Mouse (Mus musculus): ENCODE results near the gene Tmem129.

The Tmem129 gene

GRCm38 (mm10) chr5:33638826-33639225 lies 19.4 kb downstream of the Tmem129 start:
- DNase-seq (ENCODE audit: extremely low spot score, low spot score): no peak

GRCm38 (mm10) chr5:33637606-33638350 lies 20.4 kb downstream of the Tmem129 start:
- DNase-seq (ENCODE audit: extremely low spot score, low spot score): no peak

GRCm38 (mm10) chr5:33635361-33635760 lies 22.9 kb downstream of the Tmem129 start:
- no peak for DNase-seq (ENCODE audit: extremely low spot score, low spot score)

GRCm38 (mm10) chr5:33632526-33632925 lies 25.7 kb downstream of the Tmem129 start:
- no peak for DNase-seq (ENCODE audit: extremely low spot score, low spot score)

GRCm38 (mm10) chr5:33630615-33631014 lies 27.6 kb downstream of the Tmem129 start:
- DNase-seq (ENCODE audit: extremely low spot score, low spot score): no peak

GRCm38 (mm10) chr5:33630061-33630460 lies 28.2 kb downstream of the Tmem129 start:
- DNase-seq (ENCODE audit: extremely low spot score, low spot score): no peak

- DNase-seq (ENCODE audit: extremely low spot score, low spot score): peak; percentile 99
Measured at GRCm38 (mm10) chr5:33629301-33629987, 28.8 kb downstream of the Tmem129 start, which contains the start of the genes Fam53a and Gm9903. Gene Fam53a, minus strand, starts transcription at chr5:33629635. Gene Gm9903, plus strand, starts transcription at chr5:33629925.

GRCm38 (mm10) chr5:33628820-33629300 lies 29.4 kb downstream of the Tmem129 start:
- DNase-seq (ENCODE audit: extremely low spot score, low spot score): no peak

- DNase-seq (ENCODE audit: extremely low spot score, low spot score): no peak
Measured at GRCm38 (mm10) chr5:33627968-33628367, 30.2 kb downstream of the Tmem129 start.

- DNase-seq (ENCODE audit: extremely low spot score, low spot score): no peak
Measured at GRCm38 (mm10) chr5:33623766-33624165, 34.5 kb downstream of the Tmem129 start.

- no peak for DNase-seq (ENCODE audit: extremely low spot score, low spot score)
Measured at GRCm38 (mm10) chr5:33622671-33623070, 35.5 kb downstream of the Tmem129 start.

- DNase-seq (ENCODE audit: extremely low spot score, low spot score): no peak
Measured at GRCm38 (mm10) chr5:33614391-33614790, 43.8 kb downstream of the Tmem129 start.

- DNase-seq (ENCODE audit: extremely low spot score, low spot score): no peak
Measured at GRCm38 (mm10) chr5:33611795-33612194, 46.4 kb downstream of the Tmem129 start.

- DNase-seq (ENCODE audit: extremely low spot score, low spot score): no peak
Measured at GRCm38 (mm10) chr5:33609226-33609625, 49.0 kb downstream of the Tmem129 start.

GRCm38 (mm10) chr5:33607434-33607833 lies 50.8 kb downstream of the Tmem129 start:
- no peak for DNase-seq (ENCODE audit: extremely low spot score, low spot score)

GRCm38 (mm10) chr5:33606631-33607030 lies 51.6 kb downstream of the Tmem129 start:
- no peak for DNase-seq (ENCODE audit: extremely low spot score, low spot score)

- DNase-seq (ENCODE audit: extremely low spot score, low spot score): no peak
Measured at GRCm38 (mm10) chr5:33605314-33605713, 52.9 kb downstream of the Tmem129 start.

All from neural tube, embryonic 10.5 days (tissue).